Mouse (Mus musculus): Measurements from ENCODE around the gene Klrc2. TPM values are rescaled to one million over a fixed set of nuclear protein-coding genes. Genes with fewer than 3 reads are reported as not detected.

Gene Klrc2
- polyA plus RNA-seq (2014; fragmentation: Illumina TruSeq; extraction: RNeasy Lipid Tissue Mini Kit (QIAGEN cat#74804); ENCODE audit: low read depth, low replicate concordance) = 1.3 TPM

DNA sequence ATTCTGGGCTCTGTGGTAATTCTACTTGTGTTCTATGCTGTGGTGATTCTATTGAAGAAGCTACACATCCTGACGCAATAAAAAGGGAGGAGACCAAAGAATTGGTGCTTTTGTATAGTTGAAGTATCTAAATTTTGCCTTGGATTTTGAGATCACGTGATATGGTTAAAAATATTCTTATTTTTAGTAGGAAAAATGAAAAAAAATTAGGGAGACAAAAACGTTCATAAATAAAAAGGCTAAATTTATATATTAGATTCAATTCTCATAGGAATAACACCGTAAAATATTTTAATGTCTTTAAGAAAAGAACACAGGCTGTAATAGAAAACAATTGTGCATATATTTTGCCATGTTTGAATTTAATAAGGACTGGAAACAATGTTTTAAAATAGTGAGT lies at the start of gene Klrc2:
TSS of gene Klrc2 (minus strand) at position 101 of the 400 bp plus-strand sequence.

DNA sequence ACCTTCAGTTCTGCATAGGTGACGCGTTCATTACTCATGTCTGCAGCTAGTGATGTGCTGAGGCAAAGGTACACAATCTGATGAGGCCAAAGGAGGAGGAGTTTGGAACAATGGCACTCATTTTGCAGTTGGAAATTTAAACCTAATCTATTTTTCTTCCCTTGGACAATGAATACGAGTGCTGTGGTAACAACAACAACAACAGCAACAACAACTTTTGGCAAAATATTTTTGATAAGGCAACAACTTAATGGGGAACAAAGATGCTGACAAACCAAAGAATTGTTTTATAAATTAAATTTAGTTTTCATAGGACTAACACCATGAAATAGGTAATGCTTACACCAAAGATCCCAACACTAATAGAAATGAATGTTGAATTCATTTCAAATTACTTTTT lies 18.4 kb upstream of the Klrc2 start, which contains the start of gene Klrc1:
TSS of gene Klrc1 (minus strand) at position 101 of the 400 bp plus-strand sequence.

DNA sequence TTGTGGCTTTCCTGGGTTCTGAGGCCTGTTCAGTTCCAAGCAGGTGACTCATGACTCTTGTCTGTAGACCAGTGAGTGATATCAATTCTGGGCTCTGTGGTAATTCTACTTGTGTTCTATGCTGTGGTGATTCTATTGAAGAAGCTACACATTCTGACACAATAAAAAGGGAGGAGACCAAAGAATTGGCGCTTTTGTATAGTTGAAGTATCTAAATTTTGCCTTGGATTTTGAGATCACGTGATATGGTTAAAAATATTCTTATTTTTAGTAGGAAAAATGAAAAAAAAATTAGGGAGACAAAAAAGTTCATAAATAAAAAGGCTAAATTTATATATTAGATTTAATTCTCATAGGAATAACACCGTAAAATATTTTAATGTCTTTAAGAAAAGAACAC lies 17.3 kb downstream of the Klrc2 start, which contains the start of gene Klrc3:
TSS of gene Klrc3 (minus strand) at position 101 of the 400 bp plus-strand sequence.

DNA sequence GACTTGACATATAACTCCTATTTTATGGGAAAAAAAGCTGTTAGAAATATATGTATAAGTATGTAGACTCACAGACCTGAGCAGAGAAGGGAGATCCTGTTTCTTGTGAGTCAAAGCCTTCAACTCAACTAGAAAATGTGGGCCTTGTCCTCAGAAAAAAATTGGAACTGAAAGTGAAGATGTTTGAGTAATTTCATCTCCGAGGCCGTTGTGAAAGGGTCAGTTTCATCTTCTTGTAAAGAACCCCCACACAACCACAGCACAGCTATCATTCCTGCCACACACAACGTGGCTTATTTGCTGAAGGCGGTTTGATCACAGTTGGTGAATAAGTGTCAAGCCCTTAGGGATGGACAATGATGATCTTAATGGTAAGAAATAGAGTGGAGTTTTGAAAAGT lies 36.8 kb downstream of the Klrc2 start, which contains the start of gene Klrk1:
TSS of gene Klrk1 (minus strand) at position 130 of the 400 bp plus-strand sequence.

Other genes with a start within 250 kb of the Klrc2 start
- gene Clec1a, start 208.7 kb downstream of the Klrc2 start, polyA plus RNA-seq (2014; fragmentation: Illumina TruSeq; extraction: RNeasy Lipid Tissue Mini Kit (QIAGEN cat#74804); ENCODE audit: low read depth, low replicate concordance) = 3.8 TPM
- gene Olr1, start 153.5 kb downstream of the Klrc2 start, polyA plus RNA-seq (2014; fragmentation: Illumina TruSeq; extraction: RNeasy Lipid Tissue Mini Kit (QIAGEN cat#74804); ENCODE audit: low read depth, low replicate concordance) = 0.22 TPM
- gene Tmem52b, start 148.1 kb downstream of the Klrc2 start, polyA plus RNA-seq (2014; fragmentation: Illumina TruSeq; extraction: RNeasy Lipid Tissue Mini Kit (QIAGEN cat#74804); ENCODE audit: low read depth, low replicate concordance) = not detected
- gene Gabarapl1, start 127.5 kb downstream of the Klrc2 start, polyA plus RNA-seq (2014; fragmentation: Illumina TruSeq; extraction: RNeasy Lipid Tissue Mini Kit (QIAGEN cat#74804); ENCODE audit: low read depth, low replicate concordance) = 15.6 TPM
- gene Klre1, start 82.8 kb downstream of the Klrc2 start, polyA plus RNA-seq (2014; fragmentation: Illumina TruSeq; extraction: RNeasy Lipid Tissue Mini Kit (QIAGEN cat#74804); ENCODE audit: low read depth, low replicate concordance) = 1.7 TPM
- 14.2 TPM for gene Klrd1, start 68.9 kb downstream of the Klrc2 start, polyA plus RNA-seq (2014; fragmentation: Illumina TruSeq; extraction: RNeasy Lipid Tissue Mini Kit (QIAGEN cat#74804); ENCODE audit: low read depth, low replicate concordance)
- gene Klrk1, start 36.8 kb downstream of the Klrc2 start, polyA plus RNA-seq (2014; fragmentation: Illumina TruSeq; extraction: RNeasy Lipid Tissue Mini Kit (QIAGEN cat#74804); ENCODE audit: low read depth, low replicate concordance) = 4.1 TPM
- gene Klrc3, start 17.4 kb downstream of the Klrc2 start, polyA plus RNA-seq (2014; fragmentation: Illumina TruSeq; extraction: RNeasy Lipid Tissue Mini Kit (QIAGEN cat#74804); ENCODE audit: low read depth, low replicate concordance) = not detected
- gene Klrc1, start 18.3 kb upstream of the Klrc2 start, polyA plus RNA-seq (2014; fragmentation: Illumina TruSeq; extraction: RNeasy Lipid Tissue Mini Kit (QIAGEN cat#74804); ENCODE audit: low read depth, low replicate concordance) = 1.9 TPM
- 2.4 TPM for gene Klri1, start 56.4 kb upstream of the Klrc2 start, polyA plus RNA-seq (2014; fragmentation: Illumina TruSeq; extraction: RNeasy Lipid Tissue Mini Kit (QIAGEN cat#74804); ENCODE audit: low read depth, low replicate concordance)
- 0.85 TPM for gene Klri2, start 79.8 kb upstream of the Klrc2 start, polyA plus RNA-seq (2014; fragmentation: Illumina TruSeq; extraction: RNeasy Lipid Tissue Mini Kit (QIAGEN cat#74804); ENCODE audit: low read depth, low replicate concordance)
- not detected for gene Gm156, start 123.6 kb upstream of the Klrc2 start, polyA plus RNA-seq (2014; fragmentation: Illumina TruSeq; extraction: RNeasy Lipid Tissue Mini Kit (QIAGEN cat#74804); ENCODE audit: low read depth, low replicate concordance)
- not detected for gene Gm17631, start 202.0 kb upstream of the Klrc2 start, polyA plus RNA-seq (2014; fragmentation: Illumina TruSeq; extraction: RNeasy Lipid Tissue Mini Kit (QIAGEN cat#74804); ENCODE audit: low read depth, low replicate concordance)
- gene Klra17, start 216.0 kb upstream of the Klrc2 start, polyA plus RNA-seq (2014; fragmentation: Illumina TruSeq; extraction: RNeasy Lipid Tissue Mini Kit (QIAGEN cat#74804); ENCODE audit: low read depth, low replicate concordance) = 1.1 TPM

Measured in sigmoid colon, adult 10 weeks (tissue).